Mouse (Mus musculus): Measurements from ENCODE around the gene Ndufb8. TPM values are rescaled to one million over a fixed set of nuclear protein-coding genes. Genes with fewer than 3 reads are reported as not detected.

Ndufb8 gene
- polyA plus RNA-seq, 1 experiment from 2014 or later, result 467 TPM

GRCm38 (mm10) chr19:44519152-44519551 is 36.1 kb downstream of the Ndufb8 start:
- Histone ChIP-seq H3K36me3 (ENCODE audit: poor library complexity, severe bottlenecking) (no peaks in the 10 kb centered on the region), H3K4me1 (peaks cover 27% of the 10 kb centered on the region)
- WGBS, result 26% methylated on average over 7 of the region's 7 CpGs

GRCm38 (mm10) chr19:44517996-44518768 is 37.1 kb downstream of the Ndufb8 start:
- H3K4me2 ChIP-seq, result no peak overlapping the region
- H3K27me3 ChIP-seq, result peaks cover 94% of the 10 kb centered on the region
- no peaks in the 10 kb centered on the region for H3K36me3 ChIP-seq (ENCODE audit: poor library complexity, severe bottlenecking)
- H3K9me3 ChIP-seq (replicated peaks), result no peaks in the 10 kb centered on the region
- 36% methylated on average over 12 of the region's 12 CpGs for WGBS
- H3K9ac ChIP-seq, result no peak overlapping the region
- H3K4me3 ChIP-seq, result no peak overlapping the region
- ATAC-seq, result no peak
- H3K27ac ChIP-seq, result no peak overlapping the region
- peaks cover 37% of the 10 kb centered on the region for H3K4me1 ChIP-seq

More at GRCm38 (mm10) chr19:44519152-44519551, 36.1 kb downstream of the Ndufb8 start:
- ATAC-seq, result no peak
- peaks cover 94% of the 10 kb centered on the region for H3K27me3 ChIP-seq
- H3K4me2 ChIP-seq, result no peak overlapping the region
- no peak overlapping the region for H3K9ac ChIP-seq
- no peak overlapping the region for H3K27ac ChIP-seq
- H3K9me3 ChIP-seq (replicated peaks), result no peaks in the 10 kb centered on the region
- H3K4me3 ChIP-seq, result no peak overlapping the region

GRCm38 (mm10) chr19:44515769-44516168 is 39.5 kb downstream of the Ndufb8 start:
- H3K36me3 ChIP-seq (ENCODE audit: poor library complexity, severe bottlenecking), result no peaks in the 10 kb centered on the region
- no peak overlapping the region for H3K9ac ChIP-seq
- no peak for ATAC-seq
- 14% methylated on average over 6 of the region's 6 CpGs for WGBS
- H3K4me1 ChIP-seq, result peaks cover 57% of the 10 kb centered on the region
- H3K4me3 ChIP-seq, result no peak overlapping the region
- no peaks in the 10 kb centered on the region for H3K9me3 ChIP-seq (replicated peaks)
- peaks cover 99% of the 10 kb centered on the region for H3K27me3 ChIP-seq
- H3K4me2 ChIP-seq, result no peak overlapping the region
- H3K27ac ChIP-seq, result no peak overlapping the region

- H3K27ac ChIP-seq, result 0 out of 2 replicates have a peak overlapping the region, but pooled peaks have one; percentile 7
- H3K4me2 ChIP-seq, result 0 out of 2 replicates have a peak overlapping the region, but pooled peaks have one; percentile 11
- H3K4me3 ChIP-seq, result no peak overlapping the region
- WGBS, result 1% methylated on average over 14 of the region's 14 CpGs
- H3K36me3 ChIP-seq (ENCODE audit: poor library complexity, severe bottlenecking), result no peaks in the 10 kb centered on the region
- no peaks in the 10 kb centered on the region for H3K9me3 ChIP-seq (replicated peaks)
- ATAC-seq, result peak; percentile 86
- no peak overlapping the region for H3K9ac ChIP-seq
- H3K27me3 ChIP-seq, result peaks cover 99% of the 10 kb centered on the region
- H3K4me1 ChIP-seq, result peaks cover 62% of the 10 kb centered on the region
Measured at GRCm38 (mm10) chr19:44514521-44515451, 40.5 kb downstream of the Ndufb8 start.

GRCm38 (mm10) chr19:44513921-44514482 is 41.2 kb downstream of the Ndufb8 start:
- peaks cover 98% of the 10 kb centered on the region for H3K27me3 ChIP-seq
- 0 out of 2 replicates have a peak overlapping the region, but pooled peaks have one; percentile 11 for H3K4me2 ChIP-seq
- H3K27ac ChIP-seq, result no peak overlapping the region; the same call in 1 of the 2 replicates
- no peaks in the 10 kb centered on the region for H3K9me3 ChIP-seq (replicated peaks)
- no peak overlapping the region for H3K4me3 ChIP-seq
- no peaks in the 10 kb centered on the region for H3K36me3 ChIP-seq (ENCODE audit: poor library complexity, severe bottlenecking)
- H3K4me1 ChIP-seq, result peaks cover 62% of the 10 kb centered on the region
- no peak overlapping the region for H3K9ac ChIP-seq
- no peak for ATAC-seq
- WGBS, result 4% methylated on average over 7 of the region's 7 CpGs

- Histone ChIP-seq H3K9ac (no peak overlapping the region), H3K9me3 (replicated peaks) (no peaks in the 10 kb centered on the region), H3K27ac (no peak overlapping the region; the same call in 1 of the 2 replicates), H3K36me3 (ENCODE audit: poor library complexity, severe bottlenecking) (no peaks in the 10 kb centered on the region), H3K27me3 (peaks cover 97% of the 10 kb centered on the region), H3K4me2 (0 out of 2 replicates have a peak overlapping the region, but pooled peaks have one; percentile 11), H3K4me3 (no peak overlapping the region), H3K4me1 (peaks cover 57% of the 10 kb centered on the region)
- ATAC-seq, result no peak
- 4% methylated on average over 11 of the region's 11 CpGs for WGBS
Measured at GRCm38 (mm10) chr19:44513054-44513833, 42.0 kb downstream of the Ndufb8 start.

- H3K27me3 ChIP-seq, result peaks cover 97% of the 10 kb centered on the region
- H3K4me3 ChIP-seq, result no peak overlapping the region
- no peak overlapping the region for H3K27ac ChIP-seq
- ATAC-seq, result no peak
- H3K9ac ChIP-seq, result no peak overlapping the region
- H3K4me2 ChIP-seq, result peak overlapping the region; percentile 67; the same call in 1 of the 2 replicates
- WGBS, result 19% methylated on average over 5 of the region's 5 CpGs
- H3K4me1 ChIP-seq, result peaks cover 53% of the 10 kb centered on the region
- H3K9me3 ChIP-seq (replicated peaks), result no peaks in the 10 kb centered on the region
- no peaks in the 10 kb centered on the region for H3K36me3 ChIP-seq (ENCODE audit: poor library complexity, severe bottlenecking)
Measured at GRCm38 (mm10) chr19:44512601-44513000, 42.6 kb downstream of the Ndufb8 start.

GRCm38 (mm10) chr19:44511451-44512231 is 43.6 kb downstream of the Ndufb8 start:
- peak overlapping the region; percentile 39 for H3K4me3 ChIP-seq
- H3K9me3 ChIP-seq (replicated peaks), result no peaks in the 10 kb centered on the region
- H3K9ac ChIP-seq, result peak overlapping the region; percentile 65
- H3K36me3 ChIP-seq (ENCODE audit: poor library complexity, severe bottlenecking), result no peaks in the 10 kb centered on the region
- H3K4me1 ChIP-seq, result peaks cover 53% of the 10 kb centered on the region
- H3K27ac ChIP-seq, result peak overlapping the region; percentile 17; the same call in 1 of the 2 replicates
- peaks cover 97% of the 10 kb centered on the region for H3K27me3 ChIP-seq
- H3K4me2 ChIP-seq, result peak overlapping the region; percentile 67
- ATAC-seq, result no peak
- WGBS, result under 1% methylated on average over 61 of the region's 66 CpGs

- Histone ChIP-seq H3K4me1 (peaks cover 50% of the 10 kb centered on the region), H3K36me3 (ENCODE audit: poor library complexity, severe bottlenecking) (no peaks in the 10 kb centered on the region)
- 10% methylated on average over 12 of the region's 12 CpGs for WGBS
Measured at GRCm38 (mm10) chr19:44510534-44511175, 44.6 kb downstream of the Ndufb8 start.

GRCm38 (mm10) chr19:44502741-44503140 is 52.5 kb downstream of the Ndufb8 start:
- Histone ChIP-seq H3K4me2 (no peak overlapping the region), H3K27me3 (peaks cover 94% of the 10 kb centered on the region), H3K27ac (no peak overlapping the region), H3K4me1 (no peaks in the 10 kb centered on the region), H3K9me3 (replicated peaks) (no peaks in the 10 kb centered on the region), H3K4me3 (no peak overlapping the region), H3K36me3 (ENCODE audit: poor library complexity, severe bottlenecking) (no peaks in the 10 kb centered on the region), H3K9ac (no peak overlapping the region)
- WGBS, result 84% methylated on average over 4 of the region's 4 CpGs
- ATAC-seq, result no peak

More at GRCm38 (mm10) chr19:44510534-44511175, 44.6 kb downstream of the Ndufb8 start:
- H3K4me2 ChIP-seq, result peak overlapping the region; percentile 67
- peak overlapping the region; percentile 39; the same call in 1 of the 2 replicates for H3K4me3 ChIP-seq
- H3K9me3 ChIP-seq (replicated peaks), result no peaks in the 10 kb centered on the region
- H3K27me3 ChIP-seq, result peaks cover 96% of the 10 kb centered on the region
- no peak overlapping the region for H3K27ac ChIP-seq
- ATAC-seq, result no peak
- H3K9ac ChIP-seq, result no peak overlapping the region

Data from forebrain, embryonic 13.5 days (tissue).